Mouse (Mus musculus) stomach, embryonic 15.5 days (tissue): ENCODE measurements at regions not wholly inside any gene's neighbourhood (a gene's known extent, or its start where the extent isn't known, plus 50 kb on each side); places are given as distances from the start of the nearest gene placed in this dataset.

Experiments used
- ATAC-seq: fragments of 200-750 bp; cut with Nextera tagmentation; 2 replicates; pipeline ENCODE4 v1.8.0; 2017; ENCODE audit warnings: low read depth, moderate number of reproducible peaks, moderate TSS enrichment; ENCODE audit not compliant: insufficient read depth, low FRiP score
- H3K27ac ChIP-seq: fragments of 300-500 bp; sonication (generic); 2 replicates; pipeline ENCODE4 v1.5.1; 2015; ENCODE audit warnings: mild to moderate bottlenecking, inconsistent platforms
- H3K27me3 ChIP-seq: fragments of 300-500 bp; sonication (generic); replicated peaks from 2 replicates; pipeline ENCODE4 v1.6.1; 2015; ENCODE audit warnings: inconsistent platforms
- H3K36me3 ChIP-seq: fragments of 300-500 bp; sonication (generic); 2 replicates; pipeline ENCODE4 v1.6.1; 2015; ENCODE audit warnings: inconsistent platforms
- H3K4me1 ChIP-seq: fragments of 300-500 bp; sonication (generic); 2 replicates; pipeline ENCODE4 v1.6.1; 2015; ENCODE audit warnings: inconsistent platforms
- H3K4me2 ChIP-seq: fragments of 300-500 bp; sonication (generic); 2 replicates; pipeline ENCODE4 v1.6.1; 2015; ENCODE audit warnings: mild to moderate bottlenecking, inconsistent platforms
- H3K4me3 ChIP-seq: fragments of 300-500 bp; sonication (generic); replicated peaks from 2 replicates; pipeline ENCODE4 v1.5.1; 2015; ENCODE audit warnings: inconsistent platforms
- H3K9ac ChIP-seq: fragments of 300-500 bp; sonication (generic); 2 replicates; pipeline ENCODE4 v1.6.1; 2015; ENCODE audit warnings: inconsistent platforms
- H3K9me3 ChIP-seq: fragments of 300-500 bp; sonication (generic); 2 replicates; pipeline ENCODE4 v1.6.1; 2016; ENCODE audit warnings: inconsistent platforms
- WGBS: fragments of 180-500 bp; shearing (Covaris S2); methylation state at CpG from one replicate; pipeline ENCODE4 v1.1.7; 2015; 5-methylcytosine and 5-hydroxymethylcytosine counted together

DNA sequence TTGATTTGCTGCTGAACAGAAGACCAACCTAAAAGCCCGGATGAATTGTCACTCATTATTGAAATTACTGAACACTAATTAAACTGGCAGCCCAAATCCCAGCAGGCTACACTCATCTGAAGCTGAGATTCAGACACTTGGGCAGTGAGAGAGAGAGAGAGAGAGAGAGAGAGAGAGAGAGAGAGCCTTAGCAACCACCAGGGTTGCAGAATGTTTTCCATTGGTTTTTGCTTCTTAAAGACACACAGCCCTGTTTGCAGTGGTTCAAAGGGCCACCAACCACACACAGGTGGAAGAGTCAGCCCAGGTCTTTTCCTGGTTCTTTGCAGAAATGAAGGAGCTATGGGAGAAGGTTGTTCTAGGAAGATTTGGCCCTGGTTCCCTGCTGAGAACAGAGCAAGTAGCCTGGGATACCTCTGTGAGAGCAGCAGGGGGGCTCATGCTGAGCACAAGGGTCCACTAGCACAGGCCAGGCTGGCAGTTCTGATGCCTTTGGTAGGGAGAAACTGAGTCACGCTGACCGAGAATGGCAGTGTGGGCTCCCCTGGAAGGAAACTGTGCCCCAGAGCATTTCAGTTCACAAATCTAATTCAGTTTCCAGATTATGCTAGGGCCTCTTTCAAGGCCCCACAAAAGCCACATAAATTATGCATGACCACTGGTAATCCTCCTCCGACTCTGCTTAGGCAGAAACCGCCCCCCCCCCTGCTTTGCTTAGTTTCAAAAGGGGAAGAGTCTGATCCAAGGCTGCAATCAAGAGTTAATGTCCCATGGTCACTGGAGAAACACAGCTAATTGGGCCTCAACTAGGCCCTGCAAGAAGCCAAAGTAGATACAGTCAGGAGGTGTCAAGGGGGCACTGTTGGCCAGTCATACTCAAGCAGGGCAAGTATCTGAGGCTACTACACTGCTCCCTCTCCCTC is 504.3 kb upstream of the Mki67 start:
- Histone ChIP-seq H3K9me3 (no peaks in the 10 kb centered on the region), H3K9ac (no peak overlapping the region), H3K4me3 (no peak overlapping the region), H3K27me3 (no peaks in the 10 kb centered on the region), H3K27ac (no peak overlapping the region), H3K36me3 (no peaks in the 10 kb centered on the region), H3K4me2 (no peak overlapping the region), H3K4me1 (no peaks in the 10 kb centered on the region)
- 59% methylated on average over 5 of the region's 5 CpGs for WGBS
- ATAC-seq: no peak

DNA sequence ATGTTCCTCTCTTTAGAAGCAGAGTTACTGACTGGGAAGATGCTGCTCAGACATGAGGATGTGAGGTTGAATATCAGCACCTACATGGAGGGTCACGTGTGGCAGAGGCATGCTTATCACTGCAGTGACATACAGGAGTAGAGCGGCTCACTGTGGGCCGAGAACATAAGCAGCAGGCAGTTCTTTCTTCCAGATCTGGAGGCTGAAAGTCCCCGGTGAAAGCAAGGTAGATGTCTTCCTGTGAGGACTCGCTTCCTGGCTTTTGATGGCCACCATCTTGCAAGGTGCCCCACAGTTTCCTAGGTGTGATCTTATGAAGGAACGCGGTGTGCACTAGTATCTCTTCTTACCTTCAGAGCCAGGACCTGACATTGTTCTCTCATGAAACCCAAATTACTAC is 505.5 kb upstream of the Mki67 start:
- Histone ChIP-seq H3K27ac (no peak overlapping the region), H3K4me3 (no peak overlapping the region), H3K27me3 (no peaks in the 10 kb centered on the region), H3K4me2 (no peak overlapping the region), H3K4me1 (no peaks in the 10 kb centered on the region), H3K9ac (no peak overlapping the region), H3K36me3 (no peaks in the 10 kb centered on the region), H3K9me3 (no peaks in the 10 kb centered on the region)
- WGBS: 90% methylated on average over 7 of the region's 7 CpGs
- no peak for ATAC-seq

DNA sequence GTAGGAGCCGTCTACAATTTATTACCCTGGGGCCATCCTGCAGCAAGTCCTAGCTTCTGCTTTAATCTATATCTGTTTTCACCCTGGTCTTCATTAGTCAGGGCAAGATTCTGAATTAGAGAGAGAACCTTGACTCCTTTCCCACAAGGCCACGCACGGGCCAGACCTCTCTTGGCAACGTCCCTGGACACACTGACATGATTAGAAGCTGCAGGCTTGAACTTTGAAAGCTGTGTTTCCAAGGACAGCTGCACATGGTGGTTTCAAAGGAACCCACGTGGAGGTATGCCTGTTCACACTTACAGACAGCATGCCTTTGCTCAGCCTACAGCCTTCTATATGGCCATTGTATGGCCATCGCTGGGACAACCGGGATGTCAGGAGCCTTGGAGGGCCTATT is 509.9 kb upstream of the Mki67 start:
- Histone ChIP-seq H3K9me3 (no peaks in the 10 kb centered on the region), H3K4me2 (no peak overlapping the region), H3K27ac (no peak overlapping the region), H3K27me3 (no peaks in the 10 kb centered on the region), H3K4me3 (no peak overlapping the region), H3K36me3 (no peaks in the 10 kb centered on the region), H3K4me1 (no peaks in the 10 kb centered on the region), H3K9ac (no peak overlapping the region)
- WGBS: 77% methylated on average over 7 of the region's 7 CpGs
- ATAC-seq: no peak

DNA sequence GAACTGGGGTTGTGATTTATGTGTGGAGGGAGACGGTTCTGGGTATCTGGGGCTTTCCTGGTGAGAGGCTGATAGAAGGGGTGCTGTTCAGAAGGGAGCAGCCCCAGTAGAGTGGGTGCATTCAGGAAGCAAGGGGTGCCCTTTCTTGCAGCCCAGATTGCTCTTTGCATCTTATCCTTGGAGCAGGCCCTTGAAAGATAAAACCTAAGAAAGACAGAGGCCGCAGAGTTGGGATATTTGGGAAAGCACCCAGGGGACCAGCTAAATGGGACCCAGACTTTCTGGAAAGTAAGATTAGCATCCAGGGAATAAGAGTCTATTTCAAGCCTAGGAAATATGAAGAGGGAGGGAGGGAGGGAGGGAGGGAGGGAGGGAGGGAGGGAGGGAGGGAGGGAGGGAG is 512.2 kb upstream of the Mki67 start:
- H3K27ac ChIP-seq: no peak overlapping the region
- H3K36me3 ChIP-seq: no peaks in the 10 kb centered on the region
- H3K9ac ChIP-seq: no peak overlapping the region
- no peaks in the 10 kb centered on the region for H3K9me3 ChIP-seq
- H3K4me1 ChIP-seq: no peaks in the 10 kb centered on the region
- no peak for ATAC-seq
- 71% methylated on average over 2 of the region's 2 CpGs for WGBS
- H3K4me2 ChIP-seq: no peak overlapping the region
- H3K27me3 ChIP-seq: no peaks in the 10 kb centered on the region
- H3K4me3 ChIP-seq: no peak overlapping the region

DNA sequence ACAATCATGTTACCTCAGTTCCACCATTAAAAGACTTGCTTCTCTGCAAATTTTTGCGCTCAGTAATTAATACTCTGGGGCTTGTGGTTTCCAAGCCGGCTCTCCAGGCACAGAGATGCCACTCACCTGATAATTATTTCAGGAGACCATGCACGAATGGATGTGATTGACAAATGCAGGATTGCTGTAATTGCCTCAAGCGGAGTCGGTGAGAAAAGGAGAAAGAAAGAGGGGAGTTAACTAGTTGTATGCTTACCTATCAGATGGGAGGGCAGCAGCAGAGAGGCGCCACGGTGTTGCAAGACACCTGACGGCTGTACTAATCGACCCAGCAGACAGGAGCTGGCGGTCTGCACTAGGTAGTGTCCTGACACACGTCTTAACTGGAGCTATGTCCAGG is 513.4 kb upstream of the Mki67 start:
- H3K27me3 ChIP-seq: no peaks in the 10 kb centered on the region
- H3K4me2 ChIP-seq: no peak overlapping the region
- no peaks in the 10 kb centered on the region for H3K36me3 ChIP-seq
- H3K9ac ChIP-seq: no peak overlapping the region
- no peak overlapping the region for H3K27ac ChIP-seq
- H3K4me3 ChIP-seq: no peak overlapping the region
- no peaks in the 10 kb centered on the region for H3K9me3 ChIP-seq
- 68% methylated on average over 11 of the region's 11 CpGs for WGBS
- no peak for ATAC-seq
- H3K4me1 ChIP-seq: no peaks in the 10 kb centered on the region

DNA sequence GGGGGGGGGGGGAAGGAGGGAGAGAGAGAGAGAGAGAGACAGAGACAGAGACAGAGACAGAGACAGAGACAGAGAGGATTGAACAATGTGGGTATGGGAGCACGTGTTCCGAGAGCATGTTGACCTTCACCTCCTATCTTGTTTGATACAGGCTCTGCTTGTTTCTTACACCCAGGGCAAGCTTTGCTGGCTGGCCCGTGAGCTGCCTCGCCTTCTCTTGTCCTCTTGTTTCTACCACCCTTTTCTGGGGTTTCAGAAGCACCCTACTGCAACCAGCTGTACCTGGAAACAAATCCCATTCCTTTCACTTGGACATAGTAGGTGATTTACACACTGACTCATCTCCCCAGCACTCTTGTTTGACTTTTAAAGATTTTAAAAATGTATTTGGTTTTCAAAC is 516.0 kb upstream of the Mki67 start:
- ATAC-seq: no peak; the same call in 1 of the 2 replicates
- Histone ChIP-seq H3K9me3 (no peaks in the 10 kb centered on the region), H3K4me3 (no peak overlapping the region), H3K27me3 (no peaks in the 10 kb centered on the region), H3K4me2 (no peak overlapping the region), H3K4me1 (no peaks in the 10 kb centered on the region), H3K9ac (no peak overlapping the region), H3K27ac (no peak overlapping the region), H3K36me3 (no peaks in the 10 kb centered on the region)
- 70% methylated on average over 4 of the region's 4 CpGs for WGBS

DNA sequence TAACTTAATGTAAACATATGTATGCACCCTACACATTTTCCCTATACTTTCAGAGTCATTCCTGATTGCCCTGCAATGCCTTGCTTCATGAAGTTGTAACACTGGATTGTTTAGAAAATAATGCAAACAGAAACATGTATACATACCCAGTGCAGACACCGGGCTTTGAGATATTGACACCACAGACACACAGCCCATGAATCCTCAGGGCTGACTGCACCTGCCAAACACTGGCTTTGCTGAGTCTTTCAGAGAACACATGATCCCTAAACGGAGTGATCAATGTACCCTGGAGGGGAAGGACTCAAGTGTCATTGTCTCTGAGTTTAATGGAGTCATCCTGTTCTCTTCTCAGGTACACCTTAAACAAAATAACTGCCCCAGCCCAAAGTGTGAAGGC is 519.4 kb upstream of the Mki67 start:
- ATAC-seq: no peak
- no peaks in the 10 kb centered on the region for H3K27me3 ChIP-seq
- 55% methylated on average over 2 of the region's 2 CpGs for WGBS
- H3K4me1 ChIP-seq: no peaks in the 10 kb centered on the region
- H3K9me3 ChIP-seq: no peaks in the 10 kb centered on the region
- no peaks in the 10 kb centered on the region for H3K36me3 ChIP-seq
- no peak overlapping the region for H3K27ac ChIP-seq
- H3K9ac ChIP-seq: no peak overlapping the region
- H3K4me3 ChIP-seq: no peak overlapping the region
- no peak overlapping the region for H3K4me2 ChIP-seq

DNA sequence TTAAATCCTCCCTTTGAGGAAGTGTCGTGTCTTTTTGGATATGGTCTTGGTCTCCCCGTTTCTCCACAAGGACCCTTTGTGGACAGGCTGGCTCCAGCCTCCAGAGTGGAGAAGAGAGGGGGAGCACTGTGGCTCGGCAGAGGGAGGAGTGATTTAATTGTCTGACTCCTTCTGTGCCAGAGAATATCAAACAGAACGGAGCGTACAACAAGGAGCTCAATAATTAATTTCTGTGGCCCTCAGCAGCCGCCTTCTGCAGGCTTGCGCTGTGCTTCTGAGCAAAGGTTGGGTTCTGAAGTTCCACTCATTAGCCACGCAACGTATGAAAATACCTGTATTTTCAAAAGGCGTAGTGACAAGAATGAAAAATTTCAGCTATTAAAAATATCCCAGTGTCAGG is 520.2 kb upstream of the Mki67 start:
- no peaks in the 10 kb centered on the region for H3K27me3 ChIP-seq
- 55% methylated on average over 10 of the region's 10 CpGs for WGBS
- no peak overlapping the region for H3K4me2 ChIP-seq
- no peak for ATAC-seq
- no peaks in the 10 kb centered on the region for H3K36me3 ChIP-seq
- no peak overlapping the region for H3K9ac ChIP-seq
- no peak overlapping the region for H3K27ac ChIP-seq
- no peak overlapping the region for H3K4me3 ChIP-seq
- H3K9me3 ChIP-seq: no peaks in the 10 kb centered on the region
- no peaks in the 10 kb centered on the region for H3K4me1 ChIP-seq

DNA sequence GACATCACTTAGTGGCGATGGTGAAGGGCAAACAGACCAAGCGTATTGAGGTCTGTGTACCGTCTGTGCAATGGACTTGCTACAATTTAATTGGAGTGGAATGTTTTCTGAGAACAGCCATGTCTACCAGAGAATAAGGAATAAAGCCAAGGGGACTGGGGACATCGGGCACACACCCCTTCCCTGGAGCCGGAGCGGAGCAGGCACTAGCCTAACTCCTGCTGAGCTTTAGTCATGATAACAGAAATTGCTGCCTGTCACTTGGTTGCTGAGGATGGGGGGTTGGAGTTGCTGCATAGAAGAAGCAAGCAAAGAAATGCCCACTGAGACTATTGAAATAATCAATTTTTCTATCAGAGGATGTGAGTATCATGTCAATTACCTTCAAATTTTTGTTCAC is 549.5 kb upstream of the Mki67 start:
- Histone ChIP-seq H3K36me3 (no peaks in the 10 kb centered on the region), H3K4me1 (no peaks in the 10 kb centered on the region), H3K4me2 (no peak overlapping the region), H3K27me3 (no peaks in the 10 kb centered on the region), H3K9ac (no peak overlapping the region), H3K4me3 (no peak overlapping the region), H3K27ac (no peak overlapping the region), H3K9me3 (no peaks in the 10 kb centered on the region)
- whole genome bisulfite sequencing: 67% methylated on average over 6 of the region's 6 CpGs
- no peak for ATAC-seq

DNA sequence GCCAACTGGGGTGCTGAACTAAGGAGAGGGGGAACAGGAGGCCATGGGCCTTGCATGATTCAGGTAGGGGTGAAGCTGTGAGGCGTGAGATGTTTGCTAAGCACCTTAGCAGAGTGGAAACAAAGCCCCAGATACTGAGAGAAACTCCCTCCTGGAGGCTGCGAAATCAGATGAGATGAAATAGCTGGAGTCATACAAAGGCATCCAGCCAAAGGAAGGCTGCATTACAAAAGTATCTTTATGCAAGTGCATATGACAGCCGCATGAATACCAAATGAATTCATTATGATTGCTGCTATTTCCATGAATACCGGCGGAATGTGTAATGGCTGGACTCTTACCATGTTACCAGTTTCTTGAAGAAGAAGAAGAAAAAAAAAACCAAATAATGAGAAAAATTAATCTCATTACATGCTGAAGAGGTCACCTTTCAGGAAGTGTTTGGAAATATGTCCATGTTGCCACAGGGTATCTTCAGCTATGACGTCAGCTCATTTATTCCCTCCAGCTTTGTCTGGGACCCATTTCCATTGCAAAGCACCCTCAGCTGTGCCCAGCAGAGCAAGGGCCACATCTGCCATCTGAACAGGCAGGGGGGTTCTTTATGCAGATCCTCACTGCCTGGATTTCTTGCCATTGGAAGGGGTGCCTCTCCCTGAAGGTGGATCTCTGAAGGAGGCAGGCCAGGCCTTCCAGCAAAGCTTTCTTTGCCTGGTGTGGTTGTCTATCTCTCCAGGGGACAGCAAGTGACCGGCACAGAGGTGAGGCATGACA is 551.7 kb upstream of the Mki67 start:
- no peaks in the 10 kb centered on the region for H3K36me3 ChIP-seq
- H3K9ac ChIP-seq: no peak overlapping the region
- H3K9me3 ChIP-seq: no peaks in the 10 kb centered on the region
- no peak overlapping the region for H3K4me2 ChIP-seq
- WGBS: 73% methylated on average over 7 of the region's 7 CpGs
- ATAC-seq: no peak
- no peak overlapping the region for H3K27ac ChIP-seq
- no peak overlapping the region for H3K4me3 ChIP-seq
- H3K27me3 ChIP-seq: no peaks in the 10 kb centered on the region
- H3K4me1 ChIP-seq: no peaks in the 10 kb centered on the region

DNA sequence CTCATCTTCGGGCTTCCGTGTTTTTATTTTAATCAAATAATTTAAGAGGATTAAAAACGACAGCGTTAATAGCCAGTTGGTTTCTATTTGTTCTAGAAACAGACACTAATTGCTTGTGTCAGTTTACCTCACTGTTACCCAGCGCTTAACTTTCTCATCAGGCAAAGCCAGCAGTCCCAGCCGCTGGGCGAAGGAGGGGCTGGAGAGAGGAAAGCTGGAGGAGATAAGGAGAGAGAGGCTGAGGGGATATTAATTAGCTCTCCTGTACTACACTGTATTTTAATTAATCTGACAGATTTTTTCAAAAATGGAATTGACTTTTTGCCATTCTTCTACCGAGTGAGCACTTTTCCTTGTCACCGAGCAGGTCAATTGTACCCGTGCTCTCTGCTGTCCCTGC is 559.5 kb upstream of the Mki67 start:
- 78% methylated on average over 10 of the region's 10 CpGs for WGBS
- no peak overlapping the region for H3K9ac ChIP-seq
- H3K4me2 ChIP-seq: no peak overlapping the region
- no peaks in the 10 kb centered on the region for H3K36me3 ChIP-seq
- H3K4me3 ChIP-seq: no peak overlapping the region
- no peak for ATAC-seq
- no peaks in the 10 kb centered on the region for H3K27me3 ChIP-seq
- no peaks in the 10 kb centered on the region for H3K4me1 ChIP-seq
- no peaks in the 10 kb centered on the region for H3K9me3 ChIP-seq
- H3K27ac ChIP-seq: no peak overlapping the region

DNA sequence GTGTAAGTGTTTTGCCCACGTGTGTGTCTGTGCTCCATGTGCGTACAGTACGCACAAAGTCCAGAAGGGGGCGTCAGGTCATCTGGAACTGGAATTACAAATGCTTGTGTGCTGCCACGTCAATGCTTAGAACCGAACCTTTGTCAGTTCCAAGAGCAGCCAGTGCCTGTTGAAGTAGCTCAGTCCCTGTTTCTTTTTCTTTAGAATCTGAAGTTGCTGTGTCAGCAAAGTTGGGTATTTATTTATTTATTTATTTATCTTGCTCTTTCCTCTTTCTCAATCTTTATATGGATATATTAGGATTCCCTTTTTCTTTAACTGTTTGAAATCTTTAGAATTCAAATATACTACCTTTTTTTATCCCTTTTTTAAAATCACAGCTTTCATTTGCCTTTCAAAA is 567.6 kb upstream of the Mki67 start:
- no peak for ATAC-seq
- Histone ChIP-seq H3K9me3 (no peaks in the 10 kb centered on the region), H3K27ac (no peak overlapping the region), H3K27me3 (no peaks in the 10 kb centered on the region), H3K4me2 (no peak overlapping the region), H3K4me1 (no peaks in the 10 kb centered on the region), H3K36me3 (no peaks in the 10 kb centered on the region), H3K9ac (no peak overlapping the region), H3K4me3 (no peak overlapping the region)
- 84% methylated on average over 6 of the region's 6 CpGs for WGBS
